Mouse (Mus musculus) left cerebral cortex, adult 8-10 months (tissue): ENCODE results near the gene Tmem200b. TPM values are rescaled to one million over a fixed set of nuclear protein-coding genes. Genes with fewer than 3 reads are reported as not detected.

Experiments
- DNase-seq, 2 experiments: peaks; one replicate each; pipeline ENCODE4 v3.0.0; 2022; ENCODE audit warnings: low spot score in 2 of 2
- total RNA-seq, 4 experiments: library from RNA; stranded (reverse); gene quantifications; 2 replicates each; pipeline ENCODE4 v1.2.4; 2022

Gene Tmem200b
- total RNA-seq, 4 experiments from 2014 or later, result 9.5 to 11.6 (median 10.2) TPM

DNA sequence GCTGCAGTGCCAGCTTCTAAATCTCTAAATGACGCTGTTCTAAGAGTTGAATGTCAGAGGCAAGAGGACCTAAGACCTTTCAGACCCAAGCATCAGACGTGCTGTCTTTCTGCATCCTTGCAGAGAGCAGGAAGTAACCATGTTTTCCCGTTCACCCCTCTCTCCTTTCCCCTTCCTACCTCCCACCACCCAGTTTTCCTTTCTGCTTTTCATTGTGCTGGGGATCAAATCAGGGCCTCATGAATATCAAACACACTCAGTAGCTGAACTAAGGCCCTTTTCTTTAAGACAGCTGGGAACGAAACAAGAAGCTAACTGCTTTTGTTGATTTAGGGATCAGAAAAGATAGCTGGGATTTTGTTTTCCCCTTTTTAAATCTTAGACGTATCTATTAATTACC, 28.3 kb downstream of the Tmem200b start:
- no peak for DNase-seq

DNA sequence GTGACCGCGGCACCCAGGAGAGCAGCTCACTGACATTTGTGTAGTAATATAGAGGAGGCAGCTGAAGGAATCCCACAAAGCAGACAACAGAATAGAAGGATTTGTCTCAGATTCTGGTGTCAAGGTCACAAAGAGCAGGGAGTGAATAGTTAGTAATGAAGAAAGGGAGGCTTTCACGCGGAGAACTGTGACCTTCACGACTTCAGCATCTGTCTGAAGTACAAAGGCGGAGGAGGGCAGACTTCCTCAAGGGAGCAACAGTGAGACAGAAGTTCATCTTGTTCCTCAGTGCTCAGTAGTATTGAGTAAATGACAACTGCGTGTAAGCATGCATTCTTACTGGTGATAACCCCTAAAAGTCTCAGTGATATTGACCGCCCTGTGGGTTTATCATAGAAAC, 29.1 kb downstream of the Tmem200b start:
- no peak for DNase-seq

DNA sequence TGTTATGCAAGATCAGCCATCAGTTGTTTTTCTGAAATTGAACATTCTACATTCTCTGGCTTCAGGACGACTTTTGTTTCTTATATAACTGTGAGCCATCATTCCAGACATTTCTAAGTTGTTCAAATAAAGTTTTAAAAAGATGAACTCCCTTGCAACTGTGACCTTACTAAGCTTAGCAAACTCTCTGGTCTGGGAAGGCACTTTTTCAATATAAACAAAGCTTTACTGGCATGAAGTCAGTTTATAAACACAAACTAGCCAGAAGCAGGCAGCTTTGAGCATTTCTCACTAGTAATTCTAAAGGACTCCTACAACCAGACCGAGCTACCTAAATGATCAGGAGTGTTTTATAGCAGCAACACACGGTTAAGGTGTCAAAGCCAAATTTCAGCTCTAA, 35.6 kb downstream of the Tmem200b start:
- no peak for DNase-seq

DNA sequence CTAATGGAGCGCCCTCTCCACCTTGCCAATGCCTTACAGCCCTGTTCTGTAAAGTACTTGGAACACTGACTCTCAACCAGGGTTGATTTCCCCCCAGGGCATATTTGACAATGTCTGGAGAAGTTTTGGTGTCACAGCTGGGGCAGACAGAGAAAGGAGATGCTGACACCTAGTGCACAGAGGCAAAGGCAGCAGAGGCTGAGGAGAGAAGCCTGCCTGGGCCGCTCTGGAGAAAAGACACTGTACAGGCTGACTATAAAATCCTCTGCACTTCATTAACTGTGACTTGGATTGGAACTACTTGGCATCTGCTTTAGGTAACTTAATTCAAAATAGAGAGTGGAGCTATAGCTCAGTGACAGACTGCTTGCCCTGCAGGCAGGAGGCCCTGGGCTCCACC, 47.3 kb downstream of the Tmem200b start:
- no peak for DNase-seq

DNA sequence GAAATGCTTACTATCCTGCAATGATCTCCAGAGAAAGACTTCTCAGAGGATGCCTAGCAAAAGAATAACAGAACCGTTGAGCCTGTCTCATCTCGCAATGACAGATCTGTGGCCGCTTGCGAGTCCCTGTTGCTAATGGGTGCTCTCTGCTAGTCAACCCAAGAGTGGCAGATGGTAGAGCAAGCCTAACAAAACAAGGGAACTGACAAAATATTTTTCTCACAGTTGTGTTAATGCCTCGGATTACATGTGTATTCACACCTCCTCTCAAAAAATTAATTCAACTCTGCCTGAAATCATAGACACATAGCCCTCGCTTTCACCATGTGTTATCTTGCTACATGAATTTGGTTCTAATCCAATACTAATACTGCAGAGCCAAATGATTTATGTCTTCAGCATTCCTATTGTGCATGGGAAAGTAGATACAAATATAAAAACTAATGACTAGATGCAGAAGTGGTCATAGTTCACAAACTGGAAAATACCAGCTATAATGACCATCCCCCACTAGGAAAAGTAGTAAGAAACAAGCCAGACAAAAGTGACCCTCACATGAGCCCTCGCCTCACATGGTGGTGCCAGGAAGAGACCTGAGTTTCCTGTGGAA, 48.8 kb downstream of the Tmem200b start:
- no peak for DNase-seq

Other genes starting within 250 kb of the Tmem200b start
- 10 to 100 TPM; 33.5 to 45.1 (median 43.5) TPM for gene Ptpru, start 83.5 kb upstream of the Tmem200b start, total RNA-seq
- gene Mecr, start 78.3 kb upstream of the Tmem200b start, total RNA-seq, result 10 to 100 TPM; 26.4 to 33.9 (median 31.3) TPM
- 10 to 100 TPM; 59.8 to 68.7 (median 65.7) TPM for gene Srsf4, start 48.2 kb upstream of the Tmem200b start, total RNA-seq
- under 1 TPM in 2 of 4 experiments, not detected in 2; 0.15 to 0.33 TPM for gene Gm10300, start 152.9 kb downstream of the Tmem200b start, total RNA-seq
- gene Epb41, start 153.6 kb downstream of the Tmem200b start, total RNA-seq, result 10 to 100 TPM; 50.5 to 60.6 (median 55.6) TPM
- 10 to 100 TPM; 17.7 to 22.3 (median 21.3) TPM for gene Oprd1, start 222.7 kb downstream of the Tmem200b start, total RNA-seq